Mouse (Mus musculus): ENCODE data around the gene Tspan31. TPM values are rescaled to one million over a fixed set of nuclear protein-coding genes. Genes with fewer than 3 reads are reported as not detected.
"Not testable (repeated sequence)": the region's sequence is repeated elsewhere in the genome, so short reads cannot be mapped to it uniquely, and the experiment has no call there.

Tspan31 gene
- polyA plus RNA-seq, 1 experiment = 88.3 TPM

- H3K4me3 ChIP-seq (ENCODE audit: insufficient read depth, low read length) = peak overlapping the region; percentile 69; the same call in 1 of the 2 replicates
- no peak overlapping the region for H3K27ac ChIP-seq (ENCODE audit: insufficient read depth, low read length)
- TF ChIP-seq POLR2A (IDR thresholded peaks at IDR 0.05; ENCODE audit: extremely low read depth, insufficient read depth, low read length) (no peak), CTCF (IDR thresholded peaks at IDR 0.05; ENCODE audit: extremely low read depth, insufficient read depth, low read length) (no peak)
- H3K4me1 ChIP-seq (ENCODE audit: control insufficient read depth, insufficient read depth, low read length) = peaks cover 3% of the 10 kb centered on the region; the same call in 1 of the 2 replicates
Measured at GRCm38 (mm10) chr10:127068360-127069038, 1.6 kb downstream of the Tspan31 start.

GRCm38 (mm10) chr10:127066519-127067018, 3.5 kb downstream of the Tspan31 start:
- no peak for TF ChIP-seq CTCF (IDR thresholded peaks at IDR 0.05; ENCODE audit: extremely low read depth, insufficient read depth, low read length)
- no peak for TF ChIP-seq POLR2A (IDR thresholded peaks at IDR 0.05; ENCODE audit: extremely low read depth, insufficient read depth, low read length)
- Histone ChIP-seq H3K4me3 (ENCODE audit: insufficient read depth, low read length) (no peak overlapping the region), H3K27ac (ENCODE audit: insufficient read depth, low read length) (no peak overlapping the region), H3K4me1 (ENCODE audit: control insufficient read depth, insufficient read depth, low read length) (peaks cover 3% of the 10 kb centered on the region; the same call in 1 of the 2 replicates)

GRCm38 (mm10) chr10:127065981-127066380, 4.1 kb downstream of the Tspan31 start:
- no peak for TF ChIP-seq POLR2A (IDR thresholded peaks at IDR 0.05; ENCODE audit: extremely low read depth, insufficient read depth, low read length)
- no peak for TF ChIP-seq CTCF (IDR thresholded peaks at IDR 0.05; ENCODE audit: extremely low read depth, insufficient read depth, low read length)
- H3K27ac ChIP-seq (ENCODE audit: insufficient read depth, low read length) = no peak overlapping the region
- H3K4me1 ChIP-seq (ENCODE audit: control insufficient read depth, insufficient read depth, low read length) = peaks cover 3% of the 10 kb centered on the region; the same call in 1 of the 2 replicates
- H3K4me3 ChIP-seq (ENCODE audit: insufficient read depth, low read length) = no peak overlapping the region

- peak overlapping the region; percentile 48 for H3K27ac ChIP-seq (ENCODE audit: insufficient read depth, low read length)
- H3K4me1 ChIP-seq (ENCODE audit: control insufficient read depth, insufficient read depth, low read length) = peaks cover 3% of the 10 kb centered on the region; the same call in 1 of the 2 replicates
- peak overlapping the region; percentile 78 for H3K4me3 ChIP-seq (ENCODE audit: insufficient read depth, low read length)
- TF ChIP-seq POLR2A (IDR thresholded peaks at IDR 0.05; ENCODE audit: extremely low read depth, insufficient read depth, low read length) = no peak
- no peak for TF ChIP-seq CTCF (IDR thresholded peaks at IDR 0.05; ENCODE audit: extremely low read depth, insufficient read depth, low read length)
Measured at GRCm38 (mm10) chr10:127063913-127064870, 5.9 kb downstream of the Tspan31 start.

- peak; percentile 52; the same call in 1 of the 2 replicates for TF ChIP-seq POLR2A (IDR thresholded peaks at IDR 0.05; ENCODE audit: extremely low read depth, insufficient read depth, low read length)
- no peak for TF ChIP-seq CTCF (IDR thresholded peaks at IDR 0.05; ENCODE audit: extremely low read depth, insufficient read depth, low read length)
- H3K4me1 ChIP-seq (ENCODE audit: control insufficient read depth, insufficient read depth, low read length) = peaks cover 3% of the 10 kb centered on the region; the same call in 1 of the 2 replicates
- peak within 1 kb of the TSS; percentile 48 for H3K27ac ChIP-seq (ENCODE audit: insufficient read depth, low read length)
- peak within 1 kb of the TSS; percentile 78 for H3K4me3 ChIP-seq (ENCODE audit: insufficient read depth, low read length)
Measured at GRCm38 (mm10) chr10:127063239-127063872, 6.7 kb downstream of the Tspan31 start, which contains the start of gene Cdk4. Gene Cdk4 (plus strand): TSS chr10:127063534.

- Histone ChIP-seq H3K27ac (ENCODE audit: insufficient read depth, low read length) (no peak overlapping the region), H3K4me1 (ENCODE audit: control insufficient read depth, insufficient read depth, low read length) (peaks cover 3% of the 10 kb centered on the region; the same call in 1 of the 2 replicates), H3K4me3 (ENCODE audit: insufficient read depth, low read length) (no peak overlapping the region; the same call in 1 of the 2 replicates)
- no peak for TF ChIP-seq CTCF (IDR thresholded peaks at IDR 0.05; ENCODE audit: extremely low read depth, insufficient read depth, low read length)
- no peak for TF ChIP-seq POLR2A (IDR thresholded peaks at IDR 0.05; ENCODE audit: extremely low read depth, insufficient read depth, low read length)
Measured at GRCm38 (mm10) chr10:127062503-127062902, 7.6 kb downstream of the Tspan31 start.

GRCm38 (mm10) chr10:127062101-127062500, 8.0 kb downstream of the Tspan31 start:
- not testable (repeated sequence) for H3K27ac ChIP-seq (ENCODE audit: insufficient read depth, low read length); H3K4me1 ChIP-seq (ENCODE audit: control insufficient read depth, insufficient read depth, low read length); H3K4me3 ChIP-seq (ENCODE audit: insufficient read depth, low read length)

GRCm38 (mm10) chr10:127061513-127061912, 8.6 kb downstream of the Tspan31 start:
- Histone ChIP-seq H3K27ac (ENCODE audit: insufficient read depth, low read length) (no peak overlapping the region), H3K4me3 (ENCODE audit: insufficient read depth, low read length) (no peak overlapping the region), H3K4me1 (ENCODE audit: control insufficient read depth, insufficient read depth, low read length) (peaks cover 3% of the 10 kb centered on the region; the same call in 1 of the 2 replicates)
- TF ChIP-seq POLR2A (IDR thresholded peaks at IDR 0.05; ENCODE audit: extremely low read depth, insufficient read depth, low read length) (no peak), CTCF (IDR thresholded peaks at IDR 0.05; ENCODE audit: extremely low read depth, insufficient read depth, low read length) (no peak)

GRCm38 (mm10) chr10:127061085-127061484, 9.0 kb downstream of the Tspan31 start:
- H3K27ac ChIP-seq (ENCODE audit: insufficient read depth, low read length) = no peak overlapping the region
- H3K4me3 ChIP-seq (ENCODE audit: insufficient read depth, low read length) = no peak overlapping the region
- peaks cover 3% of the 10 kb centered on the region; the same call in 1 of the 2 replicates for H3K4me1 ChIP-seq (ENCODE audit: control insufficient read depth, insufficient read depth, low read length)
- TF ChIP-seq CTCF (IDR thresholded peaks at IDR 0.05; ENCODE audit: extremely low read depth, insufficient read depth, low read length) (no peak), POLR2A (IDR thresholded peaks at IDR 0.05; ENCODE audit: extremely low read depth, insufficient read depth, low read length) (no peak)

Data from cortical plate, adult 2 months (tissue).